Mouse (Mus musculus) stomach, postnatal 0 days (tissue): ENCODE results near the gene Ank2. TPM values are rescaled to one million over a fixed set of nuclear protein-coding genes. Genes with fewer than 3 reads are reported as not detected.

Experiments used
- ATAC-seq: fragments of 200-750 bp; cut with Nextera tagmentation; 2 replicates; pipeline ENCODE4 v1.8.0; 2017; ENCODE audit not compliant: low FRiP score, low TSS enrichment
- DNase-seq: peaks from one replicate; pipeline ENCODE4 v3.0.0-alpha.2; 2016; ENCODE audit warnings: low spot score
- H3K27ac ChIP-seq: fragments of 300-500 bp; sonication (generic); replicated peaks from 2 replicates; pipeline ENCODE4 v1.5.1; 2014; ENCODE audit warnings: mild to moderate bottlenecking, control low read depth
- H3K27me3 ChIP-seq: fragments of 300-500 bp; sonication (generic); 2 replicates; pipeline ENCODE4 v1.6.1; 2014; ENCODE audit warnings: low read length; ENCODE audit not compliant: control insufficient read depth, insufficient read depth
- H3K36me3 ChIP-seq: fragments of 300-500 bp; sonication (generic); 2 replicates; pipeline ENCODE4 v1.6.1; 2014; ENCODE audit warnings: low read length, mixed read lengths; ENCODE audit not compliant: control insufficient read depth, insufficient read depth
- H3K4me1 ChIP-seq: fragments of 300-500 bp; sonication (generic); replicated peaks from 2 replicates; pipeline ENCODE4 v1.6.1; 2014; ENCODE audit warnings: antibody characterized with exemption; ENCODE audit not compliant: control insufficient read depth, insufficient read depth
- H3K4me2 ChIP-seq: fragments of 300-500 bp; sonication (generic); replicated peaks from 2 replicates; pipeline ENCODE4 v1.6.1; 2014; ENCODE audit warnings: low read depth, mild to moderate bottlenecking, control low read depth, moderate library complexity
- H3K4me3 ChIP-seq: fragments of 300-500 bp; sonication (generic); 2 replicates; pipeline ENCODE4 v1.5.1; 2014; ENCODE audit warnings: low read depth, low read length, control low read depth
- H3K9ac ChIP-seq: fragments of 300-500 bp; sonication (generic); 2 replicates; pipeline ENCODE4 v1.6.1; 2014; ENCODE audit warnings: mild to moderate bottlenecking, low read length, control low read depth, mixed read lengths
- H3K9me3 ChIP-seq: fragments of 300-500 bp; sonication (generic); 2 replicates; pipeline ENCODE4 v1.6.1; 2016; ENCODE audit warnings: low read length; ENCODE audit not compliant: control insufficient read depth
- CTCF ChIP-seq: IDR thresholded peaks from 2 replicates; pipeline ENCODE4 v1.5.1; 2016; ENCODE audit warnings: antibody characterized with exemption, low read depth, mild to moderate bottlenecking, moderate library complexity
- EP300 ChIP-seq: optimal IDR thresholded peaks from 2 replicates; pipeline ENCODE3; 2016; ENCODE audit warnings: antibody characterized with exemption
- WGBS: fragments of 180-500 bp; shearing (Covaris S2); extraction: QIAGEN DNeasy Blood & Tissue Kit; methylation state at CpG from one replicate; pipeline ENCODE4 v1.1.7; 2014; 5-methylcytosine and 5-hydroxymethylcytosine counted together
- polyA plus RNA-seq: library from polyadenylated mRNA; unstranded; fragments of >200 nt; fragmentation: Nextera tagmentation; extraction: Ambion mirVana; gene quantifications from 2 replicates; pipeline ENCODE4 v1.2.1, GENCODE M21; 2015

Ank2 gene
- polyA plus RNA-seq, 1 experiment from 2014 or later = 12.3 TPM

DNA sequence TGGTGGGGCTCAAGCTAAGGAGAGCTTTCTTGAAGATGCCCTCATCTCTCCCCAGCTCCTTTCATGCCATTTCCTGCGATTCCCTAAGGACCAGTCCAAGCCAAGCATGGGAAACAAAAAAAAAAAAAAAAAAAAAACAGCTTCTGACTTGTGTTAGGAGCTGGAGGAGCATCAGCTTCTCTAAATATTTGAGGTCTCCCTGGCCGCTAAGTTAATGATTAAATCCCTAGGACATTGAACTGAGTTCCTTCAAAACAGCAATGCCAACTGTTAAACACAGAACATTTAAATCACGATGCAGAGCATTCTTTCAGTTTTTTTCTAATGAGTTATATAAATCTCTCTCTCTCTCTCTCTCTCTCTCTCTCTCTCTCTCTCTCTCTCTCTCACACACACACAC lies 345.3 kb downstream of the Ank2 start:
- H3K27ac ChIP-seq = no peak overlapping the region
- TF ChIP-seq CTCF = no peak
- TF ChIP-seq EP300 = no peak
- H3K9me3 ChIP-seq = no peaks in the 10 kb centered on the region
- WGBS = 31% methylated on average over 3 of the region's 3 CpGs
- no peak overlapping the region for H3K4me3 ChIP-seq
- no peak overlapping the region for H3K4me2 ChIP-seq
- ATAC-seq (no peak), DNase-seq (no peak)
- H3K9ac ChIP-seq = no peak overlapping the region
- H3K4me1 ChIP-seq = no peaks in the 10 kb centered on the region
- no peaks in the 10 kb centered on the region for H3K36me3 ChIP-seq
- no peaks in the 10 kb centered on the region for H3K27me3 ChIP-seq

- no peak for DNase-seq
- Histone ChIP-seq H3K4me2 (no peak overlapping the region), H3K4me1 (no peaks in the 10 kb centered on the region), H3K27me3 (no peaks in the 10 kb centered on the region), H3K27ac (no peak overlapping the region), H3K4me3 (no peak overlapping the region), H3K36me3 (no peaks in the 10 kb centered on the region), H3K9me3 (no peaks in the 10 kb centered on the region), H3K9ac (no peak overlapping the region)
- WGBS = 74% methylated on average over 3 of the region's 3 CpGs
- TF ChIP-seq CTCF (no peak), EP300 (no peak)
- ATAC-seq = no peak
Observed at GRCm38 (mm10) chr3:127153443-127153842, 345.7 kb downstream of the Ank2 start.

DNA sequence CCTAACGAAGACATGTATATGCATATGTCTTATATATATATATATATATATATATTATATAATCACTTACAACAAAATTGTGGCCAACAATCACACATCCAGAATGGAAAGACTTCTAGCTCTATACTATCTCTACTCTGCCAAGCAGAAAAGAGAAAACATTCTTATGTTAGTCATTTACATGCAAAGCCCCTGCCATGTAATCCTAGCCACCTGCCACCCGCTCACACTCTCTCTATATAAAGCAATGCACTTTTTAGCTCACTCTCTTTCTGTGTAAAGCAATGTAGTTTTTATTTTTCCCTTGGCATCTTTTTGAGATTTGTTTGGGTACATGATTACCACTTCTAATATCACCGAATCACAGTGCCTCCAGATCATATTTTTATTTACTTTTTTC lies 350.5 kb downstream of the Ank2 start:
- 87% methylated on average over 3 of the region's 3 CpGs for WGBS

GRCm38 (mm10) chr3:127140590-127140989 lies 358.6 kb downstream of the Ank2 start:
- DNase-seq (no peak), ATAC-seq (no peak)
- Histone ChIP-seq H3K9me3 (no peaks in the 10 kb centered on the region), H3K27me3 (no peaks in the 10 kb centered on the region), H3K9ac (no peak overlapping the region), H3K36me3 (no peaks in the 10 kb centered on the region), H3K4me1 (no peaks in the 10 kb centered on the region), H3K4me3 (no peak overlapping the region), H3K27ac (no peak overlapping the region), H3K4me2 (no peak overlapping the region)
- 61% methylated on average over 8 of the region's 9 CpGs for WGBS
- TF ChIP-seq CTCF = no peak
- no peak for TF ChIP-seq EP300

More for the DNA sequence above, 350.5 kb downstream of the Ank2 start:
- H3K9ac ChIP-seq = no peak overlapping the region
- ATAC-seq (no peak), DNase-seq (no peak)
- no peak overlapping the region for H3K4me3 ChIP-seq
- H3K27ac ChIP-seq = no peak overlapping the region
- H3K36me3 ChIP-seq = no peaks in the 10 kb centered on the region
- H3K4me2 ChIP-seq = no peak overlapping the region
- TF ChIP-seq CTCF = no peak
- no peak for TF ChIP-seq EP300
- no peaks in the 10 kb centered on the region for H3K27me3 ChIP-seq
- no peaks in the 10 kb centered on the region for H3K9me3 ChIP-seq
- no peaks in the 10 kb centered on the region for H3K4me1 ChIP-seq

DNA sequence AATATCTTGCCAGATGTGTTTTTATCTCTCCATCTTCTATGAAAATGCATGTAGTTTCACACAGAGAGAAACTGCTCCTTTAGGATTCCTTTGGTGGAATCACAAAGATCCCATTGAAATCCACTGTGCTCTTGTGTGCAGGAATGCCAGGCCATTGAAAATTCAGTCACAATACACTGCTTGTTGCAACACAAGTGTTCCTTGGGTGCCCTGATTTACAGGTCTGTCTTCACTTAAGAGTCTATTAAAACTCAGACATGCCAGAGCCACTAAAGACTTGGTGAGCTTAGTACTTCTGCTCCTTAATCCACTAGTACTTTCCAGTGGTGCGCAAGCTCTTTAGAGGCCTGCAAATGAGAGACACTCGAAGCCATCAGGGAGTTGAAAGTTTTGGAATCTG lies 359.5 kb downstream of the Ank2 start:
- no peak for ATAC-seq
- WGBS = 79% methylated on average over 2 of the region's 2 CpGs
- no peak overlapping the region for H3K4me2 ChIP-seq

GRCm38 (mm10) chr3:127137508-127137907 lies 361.6 kb downstream of the Ank2 start:
- Histone ChIP-seq H3K27me3 (no peaks in the 10 kb centered on the region), H3K36me3 (no peaks in the 10 kb centered on the region), H3K9me3 (no peaks in the 10 kb centered on the region), H3K9ac (no peak overlapping the region), H3K27ac (no peak overlapping the region), H3K4me3 (no peak overlapping the region), H3K4me1 (no peaks in the 10 kb centered on the region), H3K4me2 (no peak overlapping the region)
- ATAC-seq = no peak
- no peak for DNase-seq
- WGBS = 67% methylated on average over 5 of the region's 5 CpGs
- no peak for TF ChIP-seq EP300
- TF ChIP-seq CTCF = no peak

More for the DNA sequence above, 359.5 kb downstream of the Ank2 start:
- no peak overlapping the region for H3K27ac ChIP-seq
- no peaks in the 10 kb centered on the region for H3K27me3 ChIP-seq
- H3K9me3 ChIP-seq = no peaks in the 10 kb centered on the region
- TF ChIP-seq CTCF (no peak), EP300 (no peak)
- no peak overlapping the region for H3K9ac ChIP-seq
- no peaks in the 10 kb centered on the region for H3K36me3 ChIP-seq
- no peaks in the 10 kb centered on the region for H3K4me1 ChIP-seq
- H3K4me3 ChIP-seq = no peak overlapping the region
- no peak for DNase-seq
